Mouse (Mus musculus) embryonic facial prominence, embryonic 10.5 days (tissue): ENCODE measurements around the gene Gpr156. TPM values are rescaled to one million over a fixed set of nuclear protein-coding genes. Genes with fewer than 3 reads are reported as not detected.

ENCODE experiments used
- DNase-seq: peaks from one replicate; pipeline ENCODE4 v3.0.0-alpha.2; 2017; ENCODE audit warnings: low spot score
- H3K27ac ChIP-seq: fragments of 300-500 bp; sonication (generic); replicated peaks from 2 replicates; pipeline ENCODE4 v1.5.1; 2016; ENCODE audit warnings: mild to moderate bottlenecking
- H3K27me3 ChIP-seq: fragments of 300-500 bp; sonication (generic); replicated peaks from 2 replicates; pipeline ENCODE4 v1.6.1; 2016; ENCODE audit warnings: low read depth, mild to moderate bottlenecking; ENCODE audit not compliant: poor library complexity, severe bottlenecking
- H3K36me3 ChIP-seq: fragments of 300-500 bp; sonication (generic); replicated peaks from 2 replicates; pipeline ENCODE4 v1.6.1; 2016; ENCODE audit warnings: mild to moderate bottlenecking, moderate library complexity
- H3K4me1 ChIP-seq: fragments of 300-500 bp; sonication (generic); 2 replicates; pipeline ENCODE4 v1.6.1; 2016
- H3K4me3 ChIP-seq: fragments of 300-500 bp; sonication (generic); 2 replicates; pipeline ENCODE4 v1.5.1; 2016; ENCODE audit warnings: mild to moderate bottlenecking, moderate library complexity
- H3K9me3 ChIP-seq: fragments of 300-500 bp; sonication (generic); 2 replicates; pipeline ENCODE4 v1.6.1; 2016; ENCODE audit warnings: mild to moderate bottlenecking
- WGBS: fragments of 180-500 bp; shearing (Covaris S2); methylation state at CpG from one replicate; pipeline ENCODE4 v1.1.7; 2016; 5-methylcytosine and 5-hydroxymethylcytosine counted together
- polyA plus RNA-seq: library from polyadenylated mRNA; unstranded; fragments of >200 nt; fragmentation: Nextera tagmentation; extraction: Ambion mirVana; gene quantifications from 2 replicates; pipeline ENCODE4 v1.2.1, GENCODE M21; 2016

The Gpr156 gene
- polyA plus RNA-seq, 1 experiment from 2014 or later, result 1.2 TPM

DNA sequence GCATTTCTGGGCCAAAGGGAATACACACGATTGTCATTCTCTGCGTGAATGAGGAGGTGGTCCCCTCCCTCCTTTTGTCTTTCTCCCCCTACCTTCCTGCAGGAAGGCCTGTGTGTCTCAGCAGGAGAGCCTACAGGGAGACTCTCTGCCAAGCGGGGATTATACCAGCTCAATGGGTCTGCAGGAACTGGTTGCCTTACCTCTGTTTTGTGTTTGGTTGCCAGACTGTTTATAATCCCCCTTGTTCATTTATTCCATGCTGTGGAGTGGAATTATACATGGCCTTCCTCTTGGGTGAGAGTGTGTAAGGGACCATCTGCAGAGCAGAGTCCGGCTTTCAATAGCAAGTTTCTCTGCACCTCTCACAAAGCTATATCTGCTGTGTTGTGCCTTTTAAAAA lies 10.8 kb downstream of the Gpr156 start:
- DNase-seq, result no peak
- H3K4me1 ChIP-seq, result peaks cover 13% of the 10 kb centered on the region
- no peak overlapping the region for H3K27ac ChIP-seq
- H3K9me3 ChIP-seq, result no peaks in the 10 kb centered on the region
- WGBS, result 24% methylated on average over 4 of the region's 4 CpGs
- H3K27me3 ChIP-seq, result no peaks in the 10 kb centered on the region
- no peak overlapping the region for H3K4me3 ChIP-seq
- no peaks in the 10 kb centered on the region for H3K36me3 ChIP-seq

GRCm38 (mm10) chr16:37929006-37929405 lies 12.7 kb downstream of the Gpr156 start:
- H3K9me3 ChIP-seq, result no peaks in the 10 kb centered on the region
- no peaks in the 10 kb centered on the region for H3K27me3 ChIP-seq
- H3K4me3 ChIP-seq, result no peak overlapping the region
- WGBS, result 73% methylated on average over 2 of the region's 2 CpGs
- no peaks in the 10 kb centered on the region for H3K36me3 ChIP-seq
- H3K4me1 ChIP-seq, result peaks cover 13% of the 10 kb centered on the region
- no peak for DNase-seq
- no peak overlapping the region for H3K27ac ChIP-seq

DNA sequence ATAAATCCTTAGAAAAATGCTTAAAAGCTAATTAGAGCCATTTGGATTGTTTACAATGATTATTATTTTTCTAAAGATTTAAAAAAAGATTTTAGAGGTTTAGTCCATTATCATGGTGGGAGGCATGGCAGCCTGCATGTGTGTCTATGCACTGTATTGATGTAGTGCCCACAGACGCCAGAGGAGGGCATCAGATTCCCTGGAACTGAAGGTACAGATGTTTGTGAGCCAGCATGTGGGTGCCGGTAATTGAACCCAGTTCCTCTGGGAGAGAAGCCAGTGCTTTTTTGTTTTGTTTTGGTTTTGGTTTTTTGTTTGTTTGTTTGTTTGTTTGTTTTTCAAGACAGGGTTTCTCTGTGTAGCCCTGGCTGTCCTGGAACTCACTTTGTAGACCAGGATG lies 13.3 kb downstream of the Gpr156 start:
- H3K9me3 ChIP-seq, result no peaks in the 10 kb centered on the region

GRCm38 (mm10) chr16:37934932-37935331 lies 18.6 kb downstream of the Gpr156 start:
- WGBS, result 86% methylated on average over 2 of the region's 2 CpGs
- no peak for DNase-seq
- no peak overlapping the region for H3K4me3 ChIP-seq

More for the DNA sequence above, 13.3 kb downstream of the Gpr156 start:
- no peaks in the 10 kb centered on the region for H3K27me3 ChIP-seq
- no peak overlapping the region for H3K27ac ChIP-seq
- 91% methylated on average over 2 of the region's 2 CpGs for WGBS
- H3K36me3 ChIP-seq, result no peaks in the 10 kb centered on the region
- H3K4me1 ChIP-seq, result peaks cover 13% of the 10 kb centered on the region
- no peak for DNase-seq
- no peak overlapping the region for H3K4me3 ChIP-seq

DNA sequence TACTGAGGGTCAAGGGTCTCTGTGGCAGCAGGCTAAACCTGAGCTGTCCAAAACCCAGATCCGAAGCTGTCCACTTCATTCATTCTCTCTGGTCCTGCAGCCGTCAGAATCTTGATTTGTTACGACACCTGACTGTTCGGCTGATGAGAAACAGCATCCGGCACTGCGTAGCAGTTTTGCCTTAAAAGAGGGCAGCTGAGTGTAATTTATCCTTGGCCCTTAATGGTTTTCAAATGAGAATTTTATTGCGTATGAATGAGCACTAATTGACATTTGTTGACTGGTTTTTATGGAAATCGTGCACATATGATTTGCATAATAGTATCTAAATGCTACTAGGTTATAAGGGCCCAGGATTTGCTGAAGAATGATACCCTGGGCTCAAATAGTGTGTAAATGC lies 21.0 kb downstream of the Gpr156 start:
- peaks cover 5% of the 10 kb centered on the region; the same call in 1 of the 2 replicates for H3K27me3 ChIP-seq
- no peak overlapping the region for H3K4me3 ChIP-seq
- no peak for DNase-seq
- H3K36me3 ChIP-seq, result no peaks in the 10 kb centered on the region
- peaks cover 35% of the 10 kb centered on the region for H3K4me1 ChIP-seq
- H3K9me3 ChIP-seq, result no peaks in the 10 kb centered on the region
- no peak overlapping the region for H3K27ac ChIP-seq
- WGBS, result 58% methylated on average over 8 of the region's 8 CpGs

More at GRCm38 (mm10) chr16:37934932-37935331, 18.6 kb downstream of the Gpr156 start:
- no peaks in the 10 kb centered on the region for H3K36me3 ChIP-seq
- no peak overlapping the region for H3K27ac ChIP-seq
- H3K9me3 ChIP-seq, result no peaks in the 10 kb centered on the region
- peaks cover 30% of the 10 kb centered on the region for H3K4me1 ChIP-seq
- peaks cover 5% of the 10 kb centered on the region; the same call in 1 of the 2 replicates for H3K27me3 ChIP-seq

DNA sequence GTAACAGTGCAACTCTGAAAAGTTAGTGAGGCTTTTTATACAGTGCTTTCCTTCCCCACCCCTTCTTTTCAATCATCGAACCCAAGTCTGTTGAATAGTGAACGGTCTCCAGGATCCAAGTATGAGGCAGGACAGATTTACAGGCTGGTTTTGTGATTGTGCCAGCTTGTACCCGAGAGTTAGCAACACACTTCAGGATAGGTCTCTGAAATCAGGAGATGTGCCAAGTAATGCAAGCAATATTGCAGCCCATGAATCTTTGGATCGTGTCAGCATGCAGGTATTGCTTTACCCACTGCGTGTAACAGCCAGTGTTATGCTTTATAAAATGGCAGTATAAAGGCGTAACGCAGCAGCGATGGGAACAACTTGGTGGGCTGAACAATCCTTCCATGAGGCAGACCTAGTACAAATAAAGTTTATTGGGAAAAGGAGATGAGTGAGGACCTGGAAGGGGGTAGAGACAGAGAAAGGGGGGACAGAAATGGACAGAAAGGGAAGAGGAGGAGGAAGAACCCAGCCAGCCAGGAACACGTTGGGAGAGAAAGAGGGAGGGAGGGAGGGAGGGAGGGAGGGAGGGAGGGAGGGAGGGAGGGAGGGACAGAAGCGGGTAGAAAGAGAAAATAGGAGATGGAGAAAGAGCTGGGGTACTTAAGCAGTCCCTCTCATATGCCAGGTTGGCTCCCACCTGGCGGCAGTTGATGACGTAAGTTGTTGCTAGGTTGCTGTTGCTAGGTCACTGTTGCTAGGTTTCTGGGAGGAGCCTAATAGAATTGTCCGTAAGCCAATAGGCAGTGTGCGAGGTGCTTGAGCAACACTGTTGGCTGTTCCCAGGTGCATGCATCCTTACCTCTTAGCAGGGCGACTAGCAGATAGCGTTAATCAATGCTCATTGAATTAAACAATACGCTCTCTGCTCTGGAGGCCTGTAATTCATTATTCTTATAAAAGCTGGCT lies 22.1 kb downstream of the Gpr156 start:
- DNase-seq, result peak; percentile 69
- Histone ChIP-seq H3K27me3 (peaks cover 5% of the 10 kb centered on the region; the same call in 1 of the 2 replicates), H3K36me3 (no peaks in the 10 kb centered on the region), H3K27ac (no peak overlapping the region), H3K4me3 (peak overlapping the region; percentile 36), H3K4me1 (peaks cover 35% of the 10 kb centered on the region), H3K9me3 (no peaks in the 10 kb centered on the region)
- 54% methylated on average over 16 of the region's 17 CpGs for WGBS

DNA sequence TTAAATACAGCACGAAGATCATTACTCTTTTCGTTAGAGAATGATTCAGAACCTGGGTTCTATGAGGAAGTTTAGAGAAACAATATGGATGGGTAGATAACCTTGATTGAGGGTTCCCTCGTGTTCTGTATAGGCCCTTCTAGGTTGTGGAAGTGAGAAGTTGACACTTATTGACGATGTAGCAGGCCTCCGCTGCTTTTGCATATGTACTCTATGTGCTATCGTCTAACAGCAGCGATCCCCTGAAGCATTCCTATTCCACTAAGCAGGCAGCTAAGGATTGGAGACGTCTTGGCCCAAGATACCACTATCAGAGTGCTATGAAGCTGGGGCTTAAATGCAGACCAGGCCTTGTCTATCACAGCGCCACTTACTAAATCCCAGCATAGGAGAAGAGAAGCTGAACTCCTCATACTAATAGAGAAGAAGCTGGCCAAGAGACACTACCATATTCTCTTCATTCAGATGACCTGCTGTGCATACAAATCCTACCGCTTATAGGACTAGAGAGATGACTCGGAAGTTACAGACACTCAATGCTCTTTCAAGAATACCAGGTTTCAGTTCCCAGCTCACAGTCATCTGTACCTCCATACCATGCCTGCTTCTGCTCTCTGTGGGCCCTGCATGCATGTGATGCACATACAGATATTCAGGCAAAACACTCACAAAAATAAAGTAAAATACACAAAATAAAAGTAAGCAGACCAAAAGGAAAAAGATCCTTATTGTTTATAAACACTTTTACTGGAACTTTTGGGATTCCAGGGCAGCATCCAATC lies 23.0 kb downstream of the Gpr156 start:
- 69% methylated on average over 11 of the region's 11 CpGs for WGBS
- no peak for DNase-seq
- Histone ChIP-seq H3K4me1 (peaks cover 43% of the 10 kb centered on the region), H3K4me3 (peak overlapping the region; percentile 36; the same call in 1 of the 2 replicates), H3K27ac (no peak overlapping the region), H3K36me3 (no peaks in the 10 kb centered on the region), H3K27me3 (peaks cover 5% of the 10 kb centered on the region; the same call in 1 of the 2 replicates), H3K9me3 (no peaks in the 10 kb centered on the region)

GRCm38 (mm10) chr16:37940291-37940690 lies 24.0 kb downstream of the Gpr156 start:
- Histone ChIP-seq H3K4me3 (no peak overlapping the region), H3K27me3 (peaks cover 5% of the 10 kb centered on the region; the same call in 1 of the 2 replicates), H3K27ac (no peak overlapping the region), H3K9me3 (no peaks in the 10 kb centered on the region), H3K36me3 (no peaks in the 10 kb centered on the region), H3K4me1 (peaks cover 44% of the 10 kb centered on the region)
- peak; percentile 41 for DNase-seq
- 84% methylated on average over 10 of the region's 10 CpGs for WGBS

- Histone ChIP-seq H3K4me1 (peaks cover 25% of the 10 kb centered on the region), H3K36me3 (no peaks in the 10 kb centered on the region), H3K4me3 (no peak overlapping the region), H3K27ac (no peak overlapping the region), H3K9me3 (no peaks in the 10 kb centered on the region), H3K27me3 (no peaks in the 10 kb centered on the region)
- WGBS, result 43% methylated on average over 2 of the region's 2 CpGs
- DNase-seq, result no peak
Measured at GRCm38 (mm10) chr16:37943701-37944100, 27.4 kb downstream of the Gpr156 start.

DNA sequence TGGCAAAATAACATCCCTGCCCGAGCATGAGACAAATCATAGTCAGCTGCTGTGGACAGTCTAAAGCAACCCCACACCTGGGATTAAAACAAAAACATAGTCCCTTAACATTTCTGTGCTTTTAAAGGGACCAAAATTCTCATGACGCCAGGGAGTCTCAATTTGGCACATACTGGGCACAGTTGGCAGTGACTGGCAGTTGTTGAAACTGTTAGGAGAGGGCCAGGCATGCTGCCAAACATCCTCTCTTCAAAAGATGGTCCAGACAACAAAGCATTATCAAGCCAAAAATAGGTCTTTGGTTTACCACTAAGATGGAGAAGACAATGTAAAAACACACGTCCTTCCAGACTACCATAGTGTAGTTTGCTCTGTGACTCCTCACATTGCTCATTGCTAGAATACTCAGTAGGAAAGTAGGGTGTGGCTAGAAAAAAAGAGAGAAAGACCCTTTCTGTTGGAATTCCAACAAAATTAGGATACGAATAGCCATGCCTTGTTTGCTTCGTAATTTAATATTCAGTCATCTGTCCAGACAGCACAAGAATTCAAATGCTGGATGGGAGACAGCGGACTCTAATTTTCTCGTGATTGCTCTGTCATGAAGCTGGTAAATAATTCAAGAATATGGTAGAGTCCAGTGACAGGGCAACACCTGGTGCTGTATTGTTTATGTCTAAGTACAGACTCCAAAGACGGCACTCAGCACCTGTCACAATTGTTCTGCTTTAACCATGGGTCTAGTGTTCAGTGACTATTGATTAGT lies 28.9 kb downstream of the Gpr156 start:
- Histone ChIP-seq H3K27ac (no peak overlapping the region), H3K4me3 (no peak overlapping the region), H3K36me3 (no peaks in the 10 kb centered on the region), H3K9me3 (no peaks in the 10 kb centered on the region), H3K4me1 (peaks cover 11% of the 10 kb centered on the region), H3K27me3 (no peaks in the 10 kb centered on the region)
- 83% methylated on average over 8 of the region's 8 CpGs for WGBS
- DNase-seq, result no peak

- Histone ChIP-seq H3K27me3 (no peaks in the 10 kb centered on the region), H3K27ac (no peak overlapping the region), H3K36me3 (no peaks in the 10 kb centered on the region), H3K9me3 (no peaks in the 10 kb centered on the region), H3K4me3 (no peak overlapping the region), H3K4me1 (peaks cover 10% of the 10 kb centered on the region)
- WGBS, result 44% methylated on average over 5 of the region's 5 CpGs
- peak; percentile 70 for DNase-seq
Measured at GRCm38 (mm10) chr16:37947160-37947559, 30.9 kb downstream of the Gpr156 start.

- no peak overlapping the region for H3K27ac ChIP-seq
- H3K4me3 ChIP-seq, result no peak overlapping the region
- no peaks in the 10 kb centered on the region for H3K27me3 ChIP-seq
- peaks cover 10% of the 10 kb centered on the region for H3K4me1 ChIP-seq
- no peaks in the 10 kb centered on the region for H3K9me3 ChIP-seq
- no peak for DNase-seq
- H3K36me3 ChIP-seq, result no peaks in the 10 kb centered on the region
- 92% methylated on average over 4 of the region's 4 CpGs for WGBS
Measured at GRCm38 (mm10) chr16:37948365-37948764, 32.1 kb downstream of the Gpr156 start.
